Mouse (Mus musculus): ENCODE data around the gene Olfr1423. TPM values are rescaled to one million over a fixed set of nuclear protein-coding genes. Genes with fewer than 3 reads are reported as not detected.
"Not testable (repeated sequence)": the region's sequence is repeated elsewhere in the genome, so short reads cannot be mapped to it uniquely, and the experiment has no call there.

Olfr1423 gene
- polyA plus RNA-seq, 1 experiment from 2014 or later: not detected

- no peak overlapping the region for H3K27ac ChIP-seq (ENCODE audit: low read depth, low read length)
- no peak overlapping the region for H3K9ac ChIP-seq (ENCODE audit: low read depth, low read length)
- no peaks in the 10 kb centered on the region for H3K4me1 ChIP-seq (ENCODE audit: control insufficient read depth, insufficient read depth, low read length)
- no peak overlapping the region for H3K4me3 ChIP-seq (ENCODE audit: low read depth, low read length)
- H3K4me2 ChIP-seq: no peak overlapping the region
- H3K9me3 ChIP-seq (replicated peaks; ENCODE audit: control insufficient read depth, low read length): no peaks in the 10 kb centered on the region
- peaks cover 45% of the 10 kb centered on the region for H3K36me3 ChIP-seq (ENCODE audit: control insufficient read depth, insufficient read depth, low read length)
- H3K27me3 ChIP-seq (ENCODE audit: control insufficient read depth, insufficient read depth, low read length): no peaks in the 10 kb centered on the region
- ATAC-seq (replicated peaks; ENCODE audit: insufficient number of reproducible peaks, low FRiP score, low TSS enrichment): no peak
- 91% methylated on average over 3 of the region's 3 CpGs for WGBS (ENCODE audit: insufficient replicate concordance)
Observed at GRCm38 (mm10) chr19:11987841-11988240, 53.3 kb downstream of the Olfr1423 start.

- H3K4me3 ChIP-seq (ENCODE audit: low read depth, low read length); H3K4me1 ChIP-seq (ENCODE audit: control insufficient read depth, insufficient read depth, low read length); H3K27me3 ChIP-seq (ENCODE audit: control insufficient read depth, insufficient read depth, low read length); ATAC-seq (replicated peaks; ENCODE audit: insufficient number of reproducible peaks, low FRiP score, low TSS enrichment); H3K27ac ChIP-seq (ENCODE audit: low read depth, low read length); H3K9me3 ChIP-seq (replicated peaks; ENCODE audit: control insufficient read depth, low read length); H3K4me2 ChIP-seq; H3K9ac ChIP-seq (ENCODE audit: low read depth, low read length): not testable (repeated sequence)
- peaks cover 39% of the 10 kb centered on the region for H3K36me3 ChIP-seq (ENCODE audit: control insufficient read depth, insufficient read depth, low read length)
- WGBS (ENCODE audit: insufficient replicate concordance): 80% methylated on average over 5 of the region's 5 CpGs
Observed at GRCm38 (mm10) chr19:11984614-11985013, 56.5 kb downstream of the Olfr1423 start.

Other genes with a start within 250 kb of the Olfr1423 start
- gene Stx3, start 221.9 kb downstream of the Olfr1423 start, polyA plus RNA-seq (2014; fragmentation: Nextera tagmentation; extraction: Ambion mirVana): 8.3 and 9.9 TPM in 2 replicates
- 0.15 TPM in 1 of 2 replicates, not detected in the other for gene Olfr1417, start 202.1 kb downstream of the Olfr1423 start, polyA plus RNA-seq (2014; fragmentation: Nextera tagmentation; extraction: Ambion mirVana)
- not detected in 2 replicates for gene Olfr1418, start 180.3 kb downstream of the Olfr1423 start, polyA plus RNA-seq (2014; fragmentation: Nextera tagmentation; extraction: Ambion mirVana)
- gene Olfr1419, start 166.2 kb downstream of the Olfr1423 start, polyA plus RNA-seq (2014; fragmentation: Nextera tagmentation; extraction: Ambion mirVana): not detected in 2 replicates
- gene Olfr1420, start 154.8 kb downstream of the Olfr1423 start, polyA plus RNA-seq (2014; fragmentation: Nextera tagmentation; extraction: Ambion mirVana): 0.29 TPM in 1 of 2 replicates, not detected in the other
- 22.9 and 23.3 TPM in 2 replicates for gene Patl1, start 128.9 kb downstream of the Olfr1423 start, polyA plus RNA-seq (2014; fragmentation: Nextera tagmentation; extraction: Ambion mirVana)
- 8.6 and 11.8 TPM in 2 replicates for gene Osbp, start 75.4 kb downstream of the Olfr1423 start, polyA plus RNA-seq (2014; fragmentation: Nextera tagmentation; extraction: Ambion mirVana)
- not detected in 2 replicates for gene Olfr1424, start 21.4 kb upstream of the Olfr1423 start, polyA plus RNA-seq (2014; fragmentation: Nextera tagmentation; extraction: Ambion mirVana)
- gene Olfr1425, start 36.4 kb upstream of the Olfr1423 start, polyA plus RNA-seq (2014; fragmentation: Nextera tagmentation; extraction: Ambion mirVana): not detected in 2 replicates
- not detected in 2 replicates for gene Olfr1426, start 50.7 kb upstream of the Olfr1423 start, polyA plus RNA-seq (2014; fragmentation: Nextera tagmentation; extraction: Ambion mirVana)
- not detected in 2 replicates for gene Olfr1427, start 62.0 kb upstream of the Olfr1423 start, polyA plus RNA-seq (2014; fragmentation: Nextera tagmentation; extraction: Ambion mirVana)
- not detected in 2 replicates for gene Olfr1428, start 74.6 kb upstream of the Olfr1423 start, polyA plus RNA-seq (2014; fragmentation: Nextera tagmentation; extraction: Ambion mirVana)
- gene Olfr76, start 81.9 kb upstream of the Olfr1423 start, polyA plus RNA-seq (2014; fragmentation: Nextera tagmentation; extraction: Ambion mirVana): not detected in 2 replicates
- not detected in 2 replicates for gene Olfr1555-ps1, start 128.8 kb upstream of the Olfr1423 start, polyA plus RNA-seq (2014; fragmentation: Nextera tagmentation; extraction: Ambion mirVana)
- not detected in 2 replicates for gene Olfr1431, start 159.3 kb upstream of the Olfr1423 start, polyA plus RNA-seq (2014; fragmentation: Nextera tagmentation; extraction: Ambion mirVana)
- gene Olfr1432, start 191.3 kb upstream of the Olfr1423 start, polyA plus RNA-seq (2014; fragmentation: Nextera tagmentation; extraction: Ambion mirVana): not detected in 2 replicates
- not detected in 2 replicates for gene Olfr262, start 200.3 kb upstream of the Olfr1423 start, polyA plus RNA-seq (2014; fragmentation: Nextera tagmentation; extraction: Ambion mirVana)
- not detected in 2 replicates for gene Olfr235, start 219.7 kb upstream of the Olfr1423 start, polyA plus RNA-seq (2014; fragmentation: Nextera tagmentation; extraction: Ambion mirVana)
- not detected in 2 replicates for gene Olfr1434, start 238.5 kb upstream of the Olfr1423 start, polyA plus RNA-seq (2014; fragmentation: Nextera tagmentation; extraction: Ambion mirVana)